In the genomic region with DNA sequence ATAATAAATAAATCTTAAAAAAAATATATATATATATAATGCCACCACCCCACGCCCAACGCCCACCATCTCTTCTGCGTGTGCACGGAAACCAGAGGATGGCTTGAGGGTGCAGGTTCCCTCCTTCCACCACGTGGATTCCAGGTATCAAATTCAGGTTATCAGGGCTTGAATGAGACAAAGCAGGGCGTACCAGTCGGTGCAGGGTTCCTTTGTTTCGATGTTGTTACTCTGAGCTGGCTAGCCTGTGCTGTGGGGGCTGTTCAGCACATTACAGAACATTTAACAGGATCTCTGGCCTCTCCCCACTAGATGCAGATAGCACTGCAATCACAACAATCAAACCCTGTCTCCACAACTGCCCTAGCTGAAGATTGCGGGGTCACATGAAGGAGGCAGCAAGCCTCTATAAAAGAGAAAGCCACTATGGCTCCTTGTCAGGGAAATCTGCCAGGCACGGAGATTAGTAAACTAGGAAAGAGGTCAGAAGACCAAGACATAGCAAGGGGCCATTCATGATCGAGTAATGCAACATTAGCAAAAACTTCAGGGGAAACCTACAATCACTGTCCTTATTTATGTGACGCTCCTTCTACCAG, we compare ENCODE assay signal across 29 mouse cellular contexts. TPM values are rescaled to one million over a fixed set of nuclear protein-coding genes. Genes with fewer than 3 reads are reported as not detected.
DNase-seq lines count a peak whose midpoint lies in the region; ATAC-seq and TF ChIP-seq lines count a peak whose summit lies in the region.
"Had no signal": no experiment of that assay in that cellular context is flagged by ENCODE, and none has a peak within 500 bp of the region (broad histone marks: within the 10 kb centered on the region; RNA-seq: fewer than 3 reads in every experiment).

No protein-coding gene starts in this region.

- no peaks in the 10 kb centered on the region; the same call in 1 of the 2 replicates for H3K36me3 ChIP-seq in stomach, postnatal 0 days (ENCODE audit: control insufficient read depth, insufficient read depth, low read length)
- peaks cover 42% of the 10 kb centered on the region for H3K36me3 ChIP-seq in midbrain, embryonic 13.5 days

- no peaks in the 10 kb centered on the region for H3K27me3 ChIP-seq in stomach, postnatal 0 days (ENCODE audit: control insufficient read depth, insufficient read depth, low read length)
- H3K27me3 ChIP-seq in midbrain, embryonic 13.5 days, result no peaks in the 10 kb centered on the region
- H3K27me3 ChIP-seq: embryonic facial prominence, embryonic 13.5 days; forebrain, embryonic 13.5 days; heart, embryonic 15.5 days; hindbrain, embryonic 15.5 days; liver, embryonic 12.5 days; neural tube, embryonic 15.5 days had no signal

- TF ChIP-seq CTCF in stomach, postnatal 0 days (IDR thresholded peaks at IDR 0.05; ENCODE audit: low read depth), result no peak

- no peaks in the 10 kb centered on the region for H3K9me3 ChIP-seq in stomach, postnatal 0 days (ENCODE audit: control insufficient read depth, low read length)
- H3K9me3 ChIP-seq in midbrain, embryonic 13.5 days, result no peaks in the 10 kb centered on the region
- H3K9me3 ChIP-seq: embryonic facial prominence, embryonic 13.5 days; forebrain, embryonic 13.5 days; heart, embryonic 15.5 days; hindbrain, embryonic 15.5 days; liver, embryonic 12.5 days; neural tube, embryonic 15.5 days had no signal

- no peak for TF ChIP-seq EP300 in stomach, postnatal 0 days (optimal IDR thresholded peaks at IDR 0.05)

- peak overlapping the region; percentile 73 for H3K27ac ChIP-seq in stomach, postnatal 0 days (replicated peaks)
- no peak overlapping the region for H3K27ac ChIP-seq in midbrain, embryonic 13.5 days
- H3K27ac ChIP-seq: embryonic facial prominence, embryonic 13.5 days; forebrain, embryonic 13.5 days; heart, embryonic 15.5 days; hindbrain, embryonic 15.5 days; liver, embryonic 12.5 days; neural tube, embryonic 15.5 days had no signal

- H3K4me1 ChIP-seq in stomach, postnatal 0 days (replicated peaks; ENCODE audit: control insufficient read depth, insufficient read depth), result no peaks in the 10 kb centered on the region
- no peaks in the 10 kb centered on the region for H3K4me1 ChIP-seq in midbrain, embryonic 13.5 days (replicated peaks)
- H3K4me1 ChIP-seq: embryonic facial prominence, embryonic 13.5 days; forebrain, embryonic 13.5 days; hindbrain, embryonic 15.5 days; neural tube, embryonic 15.5 days had no signal

- peak; percentile 77 for ATAC-seq in stomach, postnatal 0 days (ENCODE audit: low FRiP score, low TSS enrichment)
- ATAC-seq in midbrain, embryonic 13.5 days, result no peak
- ATAC-seq: CD4-positive, CD25-positive, alpha-beta regulatory T cell, adult 4 months; forebrain, embryonic 13.5 days; liver, embryonic 12.5 days had no signal

- DNase-seq in cerebellum, adult 11-12 months, result peak; percentile 31
- no peak for DNase-seq in cerebellum, adult 9-11 months
- peak; percentile 28 to 33 for DNase-seq in kidney, postnatal 25 days
- no peak for DNase-seq in kidney, adult 11 months
- DNase-seq in adipocyte (ENCODE audit: low spot score), result peak; percentile 78
- DNase-seq in stomach, postnatal 0 days (ENCODE audit: low spot score), result peak; percentile 71
- DNase-seq in embryo, embryonic 9.5 days (ENCODE audit: extremely low spot score), result no peak
- DNase-seq: cerebellum, postnatal 14 days; gastrocnemius, postnatal 14 days; heart, adult 18-20 months; heart, postnatal 4 days; kidney, adult 9 months; kidney, postnatal 14 days; layer of hippocampus, postnatal 36 days; lung, adult 2 months; lung, postnatal 14 days; right cerebral cortex, adult 18-20 months; right cerebral cortex, postnatal 4 days; thymus, postnatal 25 days had no signal

- no peak overlapping the region for H3K4me2 ChIP-seq in stomach, postnatal 0 days (replicated peaks; ENCODE audit: low read depth)
- H3K4me2 ChIP-seq in midbrain, embryonic 13.5 days (replicated peaks), result no peak overlapping the region
- H3K4me2 ChIP-seq: embryonic facial prominence, embryonic 13.5 days; forebrain, embryonic 13.5 days; heart, embryonic 15.5 days; hindbrain, embryonic 15.5 days; liver, embryonic 12.5 days; midbrain, embryonic 11.5 days; neural tube, embryonic 15.5 days had no signal

- H3K9ac ChIP-seq in stomach, postnatal 0 days (ENCODE audit: low read length), result no peak overlapping the region
- H3K9ac ChIP-seq in midbrain, embryonic 13.5 days (replicated peaks), result no peak overlapping the region
- H3K9ac ChIP-seq: embryonic facial prominence, embryonic 13.5 days; forebrain, embryonic 13.5 days; heart, embryonic 15.5 days; hindbrain, embryonic 15.5 days; liver, embryonic 12.5 days; neural tube, embryonic 15.5 days had no signal

- H3K4me3 ChIP-seq in stomach, postnatal 0 days (ENCODE audit: low read depth, low read length), result no peak overlapping the region
- no peak overlapping the region for H3K4me3 ChIP-seq in midbrain, embryonic 13.5 days (replicated peaks)
- H3K4me3 ChIP-seq: embryonic facial prominence, embryonic 13.5 days; erythroblast, embryonic 14.5 days; forebrain, embryonic 13.5 days; heart, embryonic 15.5 days; hindbrain, embryonic 15.5 days; liver, embryonic 12.5 days; neural tube, embryonic 15.5 days had no signal

- 68% methylated on average over 12 of the region's 12 CpGs for WGBS in stomach, postnatal 0 days
- 85% methylated on average over 12 of the region's 12 CpGs for WGBS in midbrain, embryonic 13.5 days

RNA-seq across cellular contexts. Expression of gene Mindy1, which starts 10.3 kb away (rescaled TPM):
- polyA plus RNA-seq in stomach, postnatal 0 days (2015; fragmentation: Nextera tagmentation; extraction: Ambion mirVana), result 55.9 and 64.1 TPM in 2 replicates
- polyA plus RNA-seq in midbrain, embryonic 13.5 days (2015; fragmentation: Nextera tagmentation; extraction: Ambion mirVana), result 47.5 and 50.5 TPM in 2 replicates

RNA-seq across cellular contexts. Expression of gene Prune1, which starts 11.0 kb away (rescaled TPM):
- polyA plus RNA-seq in stomach, postnatal 0 days (2015; fragmentation: Nextera tagmentation; extraction: Ambion mirVana), result 10.1 and 11.7 TPM in 2 replicates
- polyA plus RNA-seq in midbrain, embryonic 13.5 days (2015; fragmentation: Nextera tagmentation; extraction: Ambion mirVana), result 46.4 and 50.1 TPM in 2 replicates

RNA-seq across cellular contexts. Expression of gene Bnipl, which starts 19.9 kb away (rescaled TPM):
- polyA plus RNA-seq in stomach, postnatal 0 days (2015; fragmentation: Nextera tagmentation; extraction: Ambion mirVana), result 16.6 and 16.8 TPM in 2 replicates
- polyA plus RNA-seq in midbrain, embryonic 13.5 days (2015; fragmentation: Nextera tagmentation; extraction: Ambion mirVana), result 0.17 TPM in 1 of 2 replicates, not detected in the other
- polyA plus RNA-seq: CD4-positive, CD25-positive, alpha-beta regulatory T cell, adult 4 months; erythroblast, embryonic 14.5 days; forebrain, embryonic 13.5 days; liver, embryonic 12.5 days had no signal

RNA-seq across cellular contexts. Expression of gene Gm128, which starts 29.5 kb away (rescaled TPM):
- polyA plus RNA-seq in stomach, postnatal 0 days (2015; fragmentation: Nextera tagmentation; extraction: Ambion mirVana), result 0.21 and 0.38 TPM in 2 replicates
- 0.23 and 0.26 TPM in 2 replicates for polyA plus RNA-seq in midbrain, embryonic 13.5 days (2015; fragmentation: Nextera tagmentation; extraction: Ambion mirVana)
- polyA plus RNA-seq: erythroblast, embryonic 14.5 days had no signal

RNA-seq across cellular contexts. Expression of gene Anxa9, which starts 36.1 kb away (rescaled TPM):
- 57.2 and 63.1 TPM in 2 replicates for polyA plus RNA-seq in stomach, postnatal 0 days (2015; fragmentation: Nextera tagmentation; extraction: Ambion mirVana)
- polyA plus RNA-seq in midbrain, embryonic 13.5 days (2015; fragmentation: Nextera tagmentation; extraction: Ambion mirVana), result 0.58 and 0.63 TPM in 2 replicates

Comparison
In these comparisons a context has a peak if more than half of its experiments do, and no peak if none do; other contexts are left out.
1. DNase-seq: peak in cerebellum, adult 11-12 months (single experiment), kidney, postnatal 25 days (2 of 2), adipocyte (single experiment) and stomach, postnatal 0 days (single experiment); none in cerebellum, adult 9-11 months (single experiment), kidney, adult 11 months (single experiment) and embryo, embryonic 9.5 days (single experiment).
2. RNA of gene Bnipl, which starts 19.9 kb away (polyA plus RNA-seq): 16.6 to 16.8 TPM in stomach, postnatal 0 days; 0.17 TPM in midbrain, embryonic 13.5 days; every median in the first group is over 10 times any median in the second.